In genomic region chr8:6891456-6891855, GRCm38 (mm10) we compare ENCODE assay signal across 22 mouse cellular contexts.
A peak's percentile ranks its signal among the peaks of the same experiment; 100 is the strongest.
DNase-seq lines count a peak whose midpoint lies in the region; ATAC-seq lines count a peak whose summit lies in the region.
"Had no signal": no experiment of that assay in that cellular context is flagged by ENCODE, and none has a peak within 500 bp of the region (broad histone marks: within the 10 kb centered on the region; RNA-seq: fewer than 3 reads in every experiment).

No protein-coding gene starts in this region.

- no peak for ATAC-seq in kidney, embryonic 15.5 days (replicated peaks; ENCODE audit: low FRiP score)
- ATAC-seq: forebrain, postnatal 0 days; inflammation-experienced regulatory T-cells, adult 6 months; midbrain, embryonic 15.5 days had no signal

- H3K27me3 ChIP-seq in kidney, embryonic 15.5 days, result no peaks in the 10 kb centered on the region
- H3K27me3 ChIP-seq: CH12.LX; embryonic facial prominence, embryonic 12.5 days; hindbrain, embryonic 13.5 days; limb, embryonic 15.5 days; megakaryocyte, embryonic 14.5 days; midbrain, embryonic 15.5 days had no signal

- H3K4me3 ChIP-seq in kidney, embryonic 15.5 days (replicated peaks), result no peak overlapping the region
- H3K4me3 ChIP-seq: embryonic facial prominence, embryonic 12.5 days; hindbrain, embryonic 13.5 days; limb, embryonic 15.5 days; megakaryocyte, embryonic 14.5 days; midbrain, embryonic 15.5 days had no signal

- no peaks in the 10 kb centered on the region for H3K36me3 ChIP-seq in kidney, embryonic 15.5 days
- H3K36me3 ChIP-seq: embryonic facial prominence, embryonic 12.5 days; hindbrain, embryonic 13.5 days; limb, embryonic 15.5 days; midbrain, embryonic 15.5 days had no signal

- no peaks in the 10 kb centered on the region for H3K9me3 ChIP-seq in kidney, embryonic 15.5 days (replicated peaks)
- H3K9me3 ChIP-seq: embryonic facial prominence, embryonic 12.5 days; hindbrain, embryonic 13.5 days; limb, embryonic 15.5 days; megakaryocyte, embryonic 14.5 days; midbrain, embryonic 15.5 days had no signal

- H3K27ac ChIP-seq in kidney, embryonic 15.5 days, result no peak overlapping the region
- H3K27ac ChIP-seq: embryonic facial prominence, embryonic 12.5 days; hindbrain, embryonic 13.5 days; limb, embryonic 15.5 days; midbrain, embryonic 15.5 days had no signal

- no peak overlapping the region for H3K9ac ChIP-seq in kidney, embryonic 15.5 days
- H3K9ac ChIP-seq: embryonic facial prominence, embryonic 12.5 days; forebrain, postnatal 0 days; hindbrain, embryonic 13.5 days; limb, embryonic 15.5 days; midbrain, embryonic 15.5 days had no signal

- H3K4me1 ChIP-seq in kidney, embryonic 15.5 days, result 0 out of 2 replicates have a peak, but pooled peaks cover 2% of the 10 kb centered on the region
- H3K4me1 ChIP-seq: embryonic facial prominence, embryonic 12.5 days; hindbrain, embryonic 13.5 days; limb, embryonic 15.5 days; megakaryocyte, embryonic 14.5 days; midbrain, embryonic 15.5 days had no signal

- DNase-seq in adrenal gland, postnatal 10 days, result peak; percentile 3
- DNase-seq in adrenal gland, adult (ENCODE audit: inconsistent age in 2 of 2, low spot score in 1 of 2), result no peak
- peak; percentile 4 for DNase-seq in kidney, adult 9 months
- DNase-seq in NIH3T3 (ENCODE audit: low read depth) (peak; percentile 52), liver (no peak)
- DNase-seq in fibroblast of lung, adult 2 months (ENCODE audit: low read depth), result peak; percentile 3
- no peak for DNase-seq in layer of hippocampus, adult 9-11 months
- DNase-seq: cerebellum, adult 2 months; forebrain, postnatal 0 days; heart, postnatal 10 days; right cerebral cortex, postnatal 14 days; spleen, adult 18-20 months; thymus, postnatal 36 days had no signal

- WGBS in kidney, embryonic 15.5 days, result 66% methylated on average over 1 of the region's 1 CpGs

- no peak overlapping the region for H3K4me2 ChIP-seq in kidney, embryonic 15.5 days
- H3K4me2 ChIP-seq: embryonic facial prominence, embryonic 12.5 days; heart, embryonic 11.5 days; hindbrain, embryonic 13.5 days; limb, embryonic 15.5 days; midbrain, embryonic 15.5 days had no signal

Comparison
In these comparisons a context has a peak if more than half of its experiments do, and no peak if none do; other contexts are left out.
1. DNase-seq: peak in adrenal gland, postnatal 10 days (single experiment), kidney, adult 9 months (single experiment), NIH3T3 (single experiment) and fibroblast of lung, adult 2 months (single experiment); none in adrenal gland, adult (0 of 2), layer of hippocampus, adult 9-11 months (single experiment) and liver (single experiment).